Mouse (Mus musculus) midbrain, embryonic 10.5 days (tissue): ENCODE measurements around the gene Rpl36. TPM values are rescaled to one million over a fixed set of nuclear protein-coding genes. Genes with fewer than 3 reads are reported as not detected.
"Not testable (repeated sequence)": the region's sequence is repeated elsewhere in the genome, so short reads cannot be mapped to it uniquely, and the experiment has no call there.

Experiments
- DNase-seq: peaks from one replicate; pipeline ENCODE4 v3.0.0-alpha.2; 2017; ENCODE audit warnings: low spot score
- H3K27ac ChIP-seq: fragments of 300-500 bp; sonication (generic); replicated peaks from 2 replicates; pipeline ENCODE4 v1.5.1; 2016; ENCODE audit warnings: mild to moderate bottlenecking
- H3K27me3 ChIP-seq: fragments of 300-500 bp; sonication (generic); 2 replicates; pipeline ENCODE4 v1.6.1; 2016; ENCODE audit warnings: low read depth, mild to moderate bottlenecking; ENCODE audit not compliant: poor library complexity, severe bottlenecking
- H3K36me3 ChIP-seq: fragments of 300-500 bp; sonication (generic); 2 replicates; pipeline ENCODE4 v1.6.1; 2016; ENCODE audit warnings: mild to moderate bottlenecking, moderate library complexity
- H3K4me1 ChIP-seq: fragments of 300-500 bp; sonication (generic); 2 replicates; pipeline ENCODE4 v1.6.1; 2016
- H3K4me3 ChIP-seq: fragments of 300-500 bp; sonication (generic); 2 replicates; pipeline ENCODE4 v1.5.1; 2016; ENCODE audit warnings: mild to moderate bottlenecking, moderate library complexity
- H3K9me3 ChIP-seq: fragments of 300-500 bp; sonication (generic); replicated peaks from 2 replicates; pipeline ENCODE4 v1.6.1; 2016; ENCODE audit warnings: mild to moderate bottlenecking
- WGBS: fragments of 180-500 bp; shearing (Covaris S2); methylation state at CpG from one replicate; pipeline ENCODE4 v1.1.7; 2016; 5-methylcytosine and 5-hydroxymethylcytosine counted together
- polyA plus RNA-seq: library from polyadenylated mRNA; unstranded; fragments of >200 nt; fragmentation: Nextera tagmentation; extraction: Ambion mirVana; gene quantifications from 2 replicates; pipeline ENCODE4 v1.2.1, GENCODE M21; 2016

Gene Rpl36
- polyA plus RNA-seq, 1 experiment from 2014 or later, result 1,494 TPM

DNA sequence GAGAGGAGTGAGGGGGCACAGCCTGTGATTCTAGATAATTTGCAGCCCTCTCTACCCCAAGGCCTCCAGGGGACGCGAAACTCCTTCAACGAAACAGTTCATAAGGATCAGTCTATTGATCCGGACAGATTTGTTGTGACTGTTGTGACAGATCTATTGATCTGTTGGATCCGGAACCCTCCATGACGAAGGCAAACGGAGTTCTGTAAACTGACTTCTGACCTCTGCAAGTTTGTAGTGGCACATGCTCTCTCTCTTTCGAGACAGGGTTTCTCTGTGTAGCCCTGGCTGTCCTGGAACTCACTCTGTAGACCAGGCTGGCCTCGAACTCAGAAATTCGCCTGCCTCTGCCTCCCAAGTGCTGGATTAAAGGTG is 664 bp upstream of the Rpl36 start:
- H3K27me3 ChIP-seq, DNase-seq, H3K9me3 ChIP-seq: not testable (repeated sequence)
- Histone ChIP-seq H3K4me1 (peaks cover 66% of the 10 kb centered on the region), H3K4me3 (peak overlapping the region; percentile 84; the same call in 1 of the 2 replicates), H3K36me3 (peaks cover 43% of the 10 kb centered on the region), H3K27ac (peak overlapping the region; percentile 58; the same call in 1 of the 2 replicates)
- WGBS, result 73% methylated on average over 10 of the region's 10 CpGs

DNA sequence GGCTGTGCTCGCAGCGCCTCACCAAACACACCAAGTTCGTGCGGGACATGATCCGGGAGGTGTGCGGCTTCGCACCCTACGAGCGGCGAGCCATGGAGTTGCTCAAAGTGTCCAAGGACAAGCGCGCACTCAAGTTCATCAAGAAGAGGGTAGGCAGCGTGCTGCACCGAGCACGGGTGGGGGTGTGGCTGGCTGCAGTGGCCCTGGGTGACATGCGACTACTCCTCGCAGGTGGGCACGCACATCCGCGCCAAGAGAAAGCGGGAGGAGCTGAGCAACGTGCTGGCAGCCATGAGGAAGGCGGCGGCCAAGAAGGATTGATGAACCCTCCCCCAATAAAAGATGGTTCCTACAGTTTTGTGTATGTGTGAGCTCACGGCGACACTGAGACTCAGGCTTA is 677 bp downstream of the Rpl36 start:
- H3K9me3 ChIP-seq, DNase-seq, H3K27me3 ChIP-seq: not testable (repeated sequence)
- peaks cover 50% of the 10 kb centered on the region for H3K36me3 ChIP-seq
- H3K4me3 ChIP-seq, result peak overlapping the region; percentile 84
- H3K27ac ChIP-seq, result peak overlapping the region; percentile 95
- under 1% methylated on average over 26 of the region's 26 CpGs for WGBS
- H3K4me1 ChIP-seq, result peaks cover 53% of the 10 kb centered on the region

DNA sequence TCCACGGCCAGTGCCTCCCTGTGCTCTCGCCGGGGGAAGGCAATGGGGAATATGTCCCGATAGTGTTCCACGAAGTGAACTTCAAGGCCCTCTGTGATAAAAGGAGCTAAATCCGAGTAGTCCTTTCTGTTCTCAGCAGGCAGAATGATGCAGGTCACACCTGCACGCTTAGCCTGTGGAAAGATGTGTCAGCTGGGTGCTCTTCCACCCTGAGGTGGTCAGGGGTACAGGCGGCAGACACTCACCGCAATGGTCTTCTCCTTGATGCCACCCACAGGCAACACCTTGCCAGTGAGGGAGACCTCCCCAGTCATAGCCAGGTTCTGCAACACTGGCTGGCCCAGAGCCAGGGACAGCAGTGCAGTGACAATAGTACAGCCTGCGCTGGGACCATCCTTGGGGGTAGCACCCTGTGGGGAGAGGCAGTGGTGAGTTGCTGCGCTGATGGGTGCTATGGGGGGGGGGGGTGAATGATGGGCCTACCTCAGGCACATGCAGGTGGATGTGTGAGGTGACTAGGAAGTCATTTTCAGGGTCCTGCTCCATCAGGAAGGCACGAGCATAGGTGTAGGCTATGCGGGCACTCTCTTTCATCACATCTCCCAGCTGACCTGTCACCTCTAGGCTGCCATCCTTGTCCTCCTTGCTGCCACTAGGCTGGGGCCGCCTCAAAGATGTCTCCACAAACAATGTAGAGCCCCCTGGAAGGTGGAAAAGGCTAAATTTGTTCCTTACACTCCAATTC is 1.3 kb downstream of the Rpl36 start:
- H3K36me3 ChIP-seq, result peaks cover 57% of the 10 kb centered on the region
- no peaks in the 10 kb centered on the region for H3K27me3 ChIP-seq
- H3K4me1 ChIP-seq, result peaks cover 48% of the 10 kb centered on the region
- DNase-seq, result no peak
- H3K9me3 ChIP-seq, result no peaks in the 10 kb centered on the region
- 39% methylated on average over 14 of the region's 14 CpGs for WGBS
- H3K27ac ChIP-seq, result peak overlapping the region; percentile 95
- H3K4me3 ChIP-seq, result peak overlapping the region; percentile 84

DNA sequence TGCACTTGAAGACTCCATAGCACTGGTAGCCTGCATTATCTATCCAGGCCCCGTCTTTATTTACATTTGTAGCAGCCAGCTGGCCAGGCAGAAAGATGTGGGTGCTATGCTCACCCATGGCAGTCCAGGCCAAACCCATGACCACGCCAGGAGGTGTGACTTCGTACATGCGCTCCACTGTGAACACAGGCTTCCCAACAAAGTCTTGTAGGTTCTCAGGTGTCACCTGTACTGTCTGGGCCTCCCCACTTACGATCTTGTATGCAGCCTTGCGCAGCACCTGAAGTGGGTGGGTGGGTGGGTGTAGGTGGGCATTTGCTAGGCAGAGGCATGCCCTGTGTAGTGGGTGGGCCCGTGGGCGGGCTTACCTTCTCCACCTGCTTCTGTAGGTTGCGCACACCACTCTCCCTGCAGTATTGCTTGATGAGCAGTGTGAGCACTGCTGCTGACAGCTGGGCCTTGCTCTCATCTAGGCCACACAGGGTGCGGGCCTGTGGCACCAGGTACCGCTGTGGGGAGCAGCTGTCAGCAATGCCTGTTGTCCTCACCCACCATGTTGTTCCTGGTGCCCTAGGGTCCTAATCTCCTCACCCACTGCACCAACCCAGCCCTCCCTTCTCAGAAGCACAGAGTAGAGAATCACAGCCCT is 2.0 kb downstream of the Rpl36 start:
- Histone ChIP-seq H3K4me1 (peaks cover 43% of the 10 kb centered on the region), H3K36me3 (peaks cover 64% of the 10 kb centered on the region), H3K4me3 (peak overlapping the region; percentile 84), H3K9me3 (no peaks in the 10 kb centered on the region), H3K27ac (no peak overlapping the region), H3K27me3 (no peaks in the 10 kb centered on the region)
- 90% methylated on average over 11 of the region's 11 CpGs for WGBS
- DNase-seq, result no peak

DNA sequence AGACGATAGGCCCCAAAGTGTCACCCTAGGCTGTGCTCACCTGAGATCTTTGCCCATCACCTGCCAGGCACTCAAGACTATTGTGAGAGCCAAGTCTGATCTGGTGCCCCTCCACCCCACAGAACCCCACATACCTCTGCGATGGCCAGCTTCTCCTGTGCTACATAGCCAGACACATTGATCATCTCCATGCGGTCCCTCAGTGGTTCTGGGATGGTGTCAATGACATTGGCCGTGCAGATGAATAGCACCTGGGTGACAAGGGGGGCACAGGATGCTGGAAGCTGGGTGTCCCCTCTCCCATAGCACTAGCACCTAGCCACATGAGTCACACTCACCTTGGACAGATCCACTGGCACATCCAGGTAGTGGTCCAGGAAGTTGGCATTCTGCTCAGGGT is 2.6 kb downstream of the Rpl36 start:
- H3K4me1 ChIP-seq, result peaks cover 38% of the 10 kb centered on the region
- H3K27ac ChIP-seq, result no peak overlapping the region
- H3K36me3 ChIP-seq, result peaks cover 69% of the 10 kb centered on the region
- H3K4me3 ChIP-seq, result peak overlapping the region; percentile 84
- H3K27me3 ChIP-seq, result no peaks in the 10 kb centered on the region
- no peak for DNase-seq
- H3K9me3 ChIP-seq, result no peaks in the 10 kb centered on the region
- WGBS, result 90% methylated on average over 4 of the region's 4 CpGs

DNA sequence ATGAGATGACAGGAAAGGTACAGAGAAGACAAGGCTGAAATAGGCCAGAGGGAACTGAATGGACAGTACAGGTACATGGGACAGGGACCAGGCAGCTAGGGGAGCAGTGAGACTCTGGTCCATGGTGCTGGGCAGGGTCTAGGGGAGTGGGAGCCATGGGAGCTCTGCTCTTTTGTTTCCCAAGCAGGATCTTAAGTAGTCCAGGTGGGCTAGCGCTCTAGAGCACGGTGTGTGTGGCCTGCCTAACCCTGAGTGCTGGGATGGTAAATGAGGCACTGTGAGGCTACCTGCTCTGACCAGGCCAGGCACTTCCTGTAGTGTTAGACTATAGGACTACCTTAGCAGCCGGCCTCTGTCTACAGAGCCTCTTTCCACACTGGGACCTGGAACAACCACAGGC is 3.5 kb downstream of the Rpl36 start:
- peaks cover 29% of the 10 kb centered on the region for H3K4me1 ChIP-seq
- no peaks in the 10 kb centered on the region for H3K27me3 ChIP-seq
- no peaks in the 10 kb centered on the region for H3K9me3 ChIP-seq
- no peak for DNase-seq
- H3K36me3 ChIP-seq, result peaks cover 78% of the 10 kb centered on the region
- H3K4me3 ChIP-seq, result no peak overlapping the region
- H3K27ac ChIP-seq, result no peak overlapping the region
- WGBS, result 84% methylated on average over 3 of the region's 3 CpGs

DNA sequence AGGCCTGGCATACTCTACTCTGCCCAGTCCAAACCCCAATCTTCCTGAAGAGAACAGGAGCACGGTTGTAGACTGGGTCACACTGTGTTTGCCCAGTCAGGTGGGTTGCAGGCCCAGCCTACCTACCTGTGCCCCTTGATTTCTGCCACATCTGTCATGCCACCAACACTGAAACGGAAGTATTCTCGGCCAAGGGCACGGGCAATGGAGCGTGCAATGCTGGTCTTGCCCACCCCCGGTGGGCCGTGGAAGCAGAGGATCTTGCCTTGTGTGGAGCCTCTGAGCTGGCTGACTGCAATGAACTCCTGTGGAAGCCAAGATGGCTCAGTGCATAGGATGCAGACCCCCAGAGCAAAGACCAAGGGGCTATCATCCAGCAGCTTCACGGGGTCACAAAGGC is 4.4 kb downstream of the Rpl36 start:
- peaks cover 87% of the 10 kb centered on the region for H3K36me3 ChIP-seq
- H3K4me3 ChIP-seq, result no peak overlapping the region
- no peak overlapping the region for H3K27ac ChIP-seq
- H3K4me1 ChIP-seq, result peaks cover 21% of the 10 kb centered on the region
- DNase-seq, result no peak
- WGBS, result 93% methylated on average over 8 of the region's 8 CpGs
- H3K27me3 ChIP-seq, result no peaks in the 10 kb centered on the region
- no peaks in the 10 kb centered on the region for H3K9me3 ChIP-seq

DNA sequence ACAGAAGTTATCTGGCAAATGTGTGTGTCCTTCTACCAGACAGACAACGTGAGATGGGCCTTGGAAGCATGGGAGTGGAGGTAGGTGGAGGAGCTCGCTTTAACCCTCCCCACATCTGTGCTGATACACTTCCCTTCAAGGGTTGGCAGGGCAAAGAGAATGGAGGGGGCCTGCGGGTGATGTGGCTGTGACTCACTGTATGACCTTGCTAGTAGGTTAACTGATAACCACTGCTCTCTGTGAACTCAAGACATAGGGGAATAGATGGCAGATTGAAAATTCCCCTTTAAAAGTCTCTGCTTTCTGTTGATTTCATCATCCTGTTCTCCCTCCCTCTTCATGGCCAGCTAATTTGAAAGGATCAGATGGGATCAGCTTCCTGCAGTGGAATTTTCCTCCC is 12.3 kb downstream of the Rpl36 start:
- peaks cover 50% of the 10 kb centered on the region for H3K36me3 ChIP-seq

DNA sequence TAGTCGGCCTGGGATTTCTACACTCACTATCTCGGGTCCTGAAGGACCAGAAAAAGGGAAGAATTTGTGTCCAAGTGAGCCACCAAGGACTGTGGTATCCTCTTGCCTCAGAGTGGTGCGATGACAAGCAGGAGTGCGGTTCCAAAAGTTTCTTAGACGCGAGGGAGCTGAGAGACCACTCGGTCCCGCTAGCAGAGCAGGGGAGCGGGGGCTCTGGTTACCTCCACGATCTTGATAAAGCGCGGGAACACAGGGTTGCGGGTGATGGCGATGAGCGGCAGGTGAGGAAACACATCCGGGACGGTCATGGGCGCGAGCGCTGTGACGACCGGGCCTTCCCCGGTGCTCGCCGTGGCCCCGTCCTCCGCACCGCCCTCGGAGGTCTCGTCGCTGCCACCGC is 13.0 kb downstream of the Rpl36 start:
- peaks cover 26% of the 10 kb centered on the region for H3K4me1 ChIP-seq
- WGBS, result under 1% methylated on average over 32 of the region's 32 CpGs
- H3K4me3 ChIP-seq, result peak overlapping the region; percentile 83
- H3K9me3 ChIP-seq, result no peaks in the 10 kb centered on the region
- H3K27me3 ChIP-seq, result no peaks in the 10 kb centered on the region
- DNase-seq, result no peak
- H3K27ac ChIP-seq, result peak overlapping the region; percentile 90
- H3K36me3 ChIP-seq, result peaks cover 42% of the 10 kb centered on the region

More for the DNA sequence above, 12.3 kb downstream of the Rpl36 start:
- DNase-seq, result no peak
- no peaks in the 10 kb centered on the region for H3K9me3 ChIP-seq
- 85% methylated on average over 3 of the region's 3 CpGs for WGBS
- H3K4me1 ChIP-seq, result peaks cover 26% of the 10 kb centered on the region
- H3K27ac ChIP-seq, result no peak overlapping the region
- H3K4me3 ChIP-seq, result peak overlapping the region; percentile 83; the same call in 1 of the 2 replicates
- no peaks in the 10 kb centered on the region for H3K27me3 ChIP-seq

DNA sequence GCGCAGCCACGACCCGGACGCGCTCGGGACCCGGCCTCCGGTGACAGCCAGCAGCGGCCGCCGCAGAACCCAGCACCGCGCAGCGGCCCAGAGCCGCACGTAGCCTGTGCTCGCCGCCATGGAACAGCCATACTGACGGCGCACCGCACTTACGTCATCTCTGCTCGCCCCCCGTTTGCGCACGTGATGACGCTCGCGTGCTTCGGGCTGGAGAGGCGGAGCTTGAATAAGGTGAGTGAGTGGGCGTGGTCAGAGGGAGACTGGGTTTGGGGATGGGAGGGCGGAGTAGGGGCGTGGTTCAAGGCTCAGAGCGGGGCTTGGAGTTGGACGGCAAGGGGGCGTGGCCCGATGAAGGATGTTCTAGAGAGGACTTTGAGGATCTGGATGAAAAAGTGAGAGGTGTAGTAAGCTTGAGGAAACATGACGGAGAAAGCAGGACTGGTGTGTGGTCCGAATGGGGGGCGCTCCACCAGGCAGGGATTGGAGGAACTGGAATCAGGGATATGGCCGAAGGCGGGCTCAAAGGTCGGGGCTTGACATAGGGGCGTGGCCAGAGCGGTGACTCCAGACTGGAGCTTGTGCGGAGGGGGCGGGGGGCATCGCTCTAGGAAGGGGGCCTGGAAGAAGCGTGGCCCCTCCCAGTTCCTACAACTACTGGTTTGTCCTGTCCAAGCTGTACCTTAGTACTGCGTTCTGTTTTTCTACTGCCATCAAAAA is 13.7 kb downstream of the Rpl36 start, which contains the start of gene Lonp1:
Lonp1 (minus strand) TSS at position 134 of the 717 bp plus-strand sequence.
- H3K27me3 ChIP-seq, result no peaks in the 10 kb centered on the region
- peak within 1 kb of the TSS; percentile 83 for H3K4me3 ChIP-seq
- peak; percentile 99 for DNase-seq
- peak within 1 kb of the TSS; percentile 90 for H3K27ac ChIP-seq
- WGBS, result under 1% methylated on average over 51 of the region's 51 CpGs
- peaks cover 35% of the 10 kb centered on the region for H3K36me3 ChIP-seq
- no peaks in the 10 kb centered on the region for H3K9me3 ChIP-seq
- H3K4me1 ChIP-seq, result peaks cover 26% of the 10 kb centered on the region

DNA sequence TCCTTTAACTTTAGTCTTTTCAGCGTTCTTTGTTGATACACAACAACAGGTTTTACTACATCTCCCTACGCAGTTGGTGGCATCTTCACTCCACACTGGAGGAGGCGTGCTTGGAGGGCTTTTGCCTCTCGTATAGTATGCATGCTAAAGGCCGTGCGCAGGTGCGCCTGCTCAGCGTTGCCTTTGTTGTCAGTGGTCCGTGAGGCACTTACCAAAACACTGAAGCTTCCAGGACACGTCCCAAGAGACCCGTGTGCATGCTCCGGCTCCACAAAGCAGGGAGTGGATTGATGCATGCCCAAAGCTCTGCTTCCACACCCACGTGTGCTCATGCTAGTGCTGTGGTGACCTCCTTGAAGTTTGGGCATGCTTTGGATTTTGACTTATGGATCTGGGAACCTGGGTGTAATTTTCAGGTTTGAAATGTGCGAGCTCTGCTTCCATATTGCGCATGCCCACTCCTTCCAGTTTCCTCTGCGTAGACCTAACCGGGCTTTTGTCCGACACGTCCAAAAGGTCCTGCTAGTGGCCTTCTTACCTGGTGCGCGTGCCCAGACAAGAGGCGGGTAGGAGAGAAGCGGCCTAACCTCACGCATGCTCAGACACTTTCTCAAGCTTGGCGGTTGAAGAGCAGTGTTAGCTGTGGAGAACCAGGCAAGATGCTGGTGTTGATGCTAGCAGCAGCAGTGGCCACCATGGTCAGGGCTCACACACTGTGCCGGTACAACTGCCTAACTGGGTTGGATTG is 14.5 kb downstream of the Rpl36 start, which contains the start of gene Catsperd:
Catsperd (plus strand) TSS at position 614 of the 748 bp plus-strand sequence.
- H3K4me1 ChIP-seq, result peaks cover 26% of the 10 kb centered on the region
- no peaks in the 10 kb centered on the region for H3K27me3 ChIP-seq
- peaks cover 27% of the 10 kb centered on the region for H3K36me3 ChIP-seq
- peak within 1 kb of the TSS; percentile 90 for H3K27ac ChIP-seq
- WGBS, result 10% methylated on average over 26 of the region's 26 CpGs
- no peak for DNase-seq
- H3K9me3 ChIP-seq, result no peaks in the 10 kb centered on the region
- peak within 1 kb of the TSS; percentile 83 for H3K4me3 ChIP-seq
